Mouse (Mus musculus) erythroblast, embryonic 14.5 days (primary cell): Measurements from ENCODE around the gene Cdkal1.

Experiments
- GATA1 ChIP-seq: IDR thresholded peaks from 2 replicates; pipeline ENCODE4 v1.6.1; 2012; ENCODE audit warnings: low read length, inconsistent platforms, mixed read lengths
- TAL1 ChIP-seq: IDR thresholded peaks from 3 replicates; pipeline ENCODE4 v1.6.1; 2012; ENCODE audit warnings: low read length, inconsistent platforms, mixed read lengths

DNA sequence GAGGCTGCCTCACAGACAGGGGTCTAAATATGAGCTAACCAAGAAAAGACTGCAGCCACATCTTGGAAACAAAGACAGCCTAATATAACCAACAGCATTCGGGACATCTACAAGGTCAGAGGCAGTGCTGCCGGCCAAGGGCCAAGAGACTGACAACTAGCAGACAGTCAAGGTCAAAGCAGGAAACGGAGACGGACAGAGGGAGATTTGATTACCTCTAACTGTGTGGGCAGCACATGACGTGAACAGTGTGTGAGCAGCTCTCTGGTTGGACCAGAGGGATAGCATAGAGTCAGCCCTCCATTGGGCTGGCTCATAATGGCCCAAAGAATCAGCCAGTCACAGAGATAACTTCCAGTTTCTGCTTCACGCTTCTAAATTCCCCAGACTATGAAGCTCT, 655.8 kb downstream of the Cdkal1 start:
- no peak for TF ChIP-seq TAL1
- no peak for TF ChIP-seq GATA1
